Mouse (Mus musculus) bone marrow macrophage, adult 2 months (primary cell): ENCODE data around the gene Cutal. TPM values are rescaled to one million over a fixed set of nuclear protein-coding genes. Genes with fewer than 3 reads are reported as not detected.

Source experiments
- H3K27ac ChIP-seq: 2 replicates; pipeline ENCODE4 v1.5.1; 2012; ENCODE audit warnings: low read depth, low read length; ENCODE audit not compliant: insufficient read depth
- H3K4me1 ChIP-seq: 2 replicates; pipeline ENCODE4 v1.6.1; 2012; ENCODE audit warnings: low read length; ENCODE audit not compliant: control insufficient read depth, insufficient read depth
- H3K4me3 ChIP-seq: 2 replicates; pipeline ENCODE4 v1.5.1; 2012; ENCODE audit warnings: mild to moderate bottlenecking, low read length, moderate library complexity; ENCODE audit not compliant: insufficient read depth
- CTCF ChIP-seq: IDR thresholded peaks from 2 replicates; pipeline ENCODE4 v1.5.1; 2012; ENCODE audit warnings: low read depth, mild to moderate bottlenecking, low read length, moderate library complexity
- POLR2A ChIP-seq: IDR thresholded peaks from 2 replicates; pipeline ENCODE4 v1.6.1; 2012; ENCODE audit warnings: mild to moderate bottlenecking, low read depth, low read length, borderline replicate concordance
- polyA plus RNA-seq: library from polyadenylated mRNA; stranded (reverse); fragments of >200 nt; gene quantifications from 2 replicates; pipeline ENCODE4 v1.2.4, GENCODE M21; 2012; ENCODE audit not compliant: missing spikeins, insufficient read depth, insufficient read length

The Cutal gene
- polyA plus RNA-seq, 1 experiment, result not detected

DNA sequence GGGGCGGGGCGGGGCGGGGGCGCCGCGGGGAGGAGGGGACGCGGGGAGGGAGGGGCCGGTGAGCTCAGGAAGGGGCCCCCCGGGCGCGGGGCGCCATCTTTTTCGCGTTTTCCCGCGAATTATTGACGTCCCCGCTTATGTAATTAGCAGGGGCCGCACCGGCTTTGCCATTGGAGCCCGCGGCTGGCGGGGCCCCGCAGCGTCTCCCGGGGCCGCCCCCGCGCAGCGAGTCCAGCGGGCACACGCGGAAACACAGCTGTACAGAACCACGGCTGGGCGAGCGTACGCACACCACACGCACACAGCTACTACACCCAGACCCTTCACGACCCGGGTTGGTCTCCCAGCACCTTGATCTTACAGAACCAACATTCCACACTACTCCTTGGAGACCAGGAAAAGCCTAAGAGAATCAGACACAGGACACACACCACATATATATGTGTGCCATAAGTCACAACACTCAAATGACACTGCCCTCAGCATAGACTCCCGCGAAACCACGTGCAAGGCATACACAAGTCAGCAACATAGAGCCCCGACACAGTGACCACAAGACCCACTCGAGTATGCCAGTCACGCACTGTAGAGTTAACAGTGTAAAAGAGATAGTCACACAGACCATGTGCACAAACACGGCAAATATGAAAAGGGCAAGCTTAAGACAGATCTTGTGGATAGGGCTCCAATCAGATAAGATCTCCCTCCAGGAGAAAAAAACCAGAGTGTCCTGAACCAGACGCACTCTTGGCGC lies 40.0 kb downstream of the Cutal start:
- Histone ChIP-seq H3K4me3 (peak overlapping the region; percentile 48), H3K4me1 (peaks cover 10% of the 10 kb centered on the region), H3K27ac (no peak overlapping the region)
- TF ChIP-seq CTCF (no peak), POLR2A (no peak)

- TF ChIP-seq CTCF, result no peak
- no peak for TF ChIP-seq POLR2A
- no peak overlapping the region for H3K27ac ChIP-seq
- peaks cover 10% of the 10 kb centered on the region for H3K4me1 ChIP-seq
- no peak overlapping the region for H3K4me3 ChIP-seq
Observed at GRCm38 (mm10) chr2:34914823-34915082, 40.6 kb downstream of the Cutal start.

DNA sequence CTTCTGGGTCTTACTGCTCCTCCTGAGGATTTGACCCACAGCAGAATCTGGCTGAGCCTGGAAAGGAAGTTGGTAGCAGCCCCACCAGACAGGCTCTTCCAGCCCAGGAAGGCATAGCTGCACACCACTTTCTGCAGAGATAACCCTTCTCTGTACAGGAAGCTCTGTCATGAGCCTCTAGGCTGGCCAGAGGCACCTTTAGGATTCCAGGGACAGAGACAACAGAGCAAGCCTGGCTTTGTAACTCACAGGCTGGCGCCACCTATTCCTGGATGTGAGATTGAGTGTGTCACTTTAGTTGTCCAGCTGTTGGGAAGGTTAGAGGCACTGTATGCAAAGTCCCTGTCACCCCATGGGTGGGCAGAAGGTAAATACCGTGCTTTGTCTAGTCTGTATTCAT lies 40.9 kb downstream of the Cutal start:
- H3K27ac ChIP-seq, result no peak overlapping the region
- H3K4me1 ChIP-seq, result peaks cover 13% of the 10 kb centered on the region
- TF ChIP-seq POLR2A, result no peak
- no peak for TF ChIP-seq CTCF
- no peak overlapping the region for H3K4me3 ChIP-seq

DNA sequence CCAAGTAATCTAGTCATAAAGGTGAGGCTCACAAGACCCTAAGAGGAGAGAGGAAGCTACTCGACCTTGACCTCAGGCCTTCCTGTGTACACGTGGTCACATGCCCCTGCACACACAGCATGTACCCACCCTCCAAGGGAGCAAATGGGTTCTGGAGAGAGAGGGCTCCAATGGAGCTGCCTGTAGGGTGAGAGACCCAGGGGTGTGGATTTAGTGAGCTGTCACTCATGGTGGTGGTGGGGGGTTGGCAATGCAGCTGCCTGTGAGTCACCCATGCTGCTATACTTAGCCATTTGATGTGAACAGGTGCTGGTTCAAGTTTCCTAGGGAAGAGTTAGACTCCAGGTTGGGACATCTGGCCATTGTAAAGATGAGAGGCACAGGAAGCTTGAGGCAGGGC lies 45.9 kb downstream of the Cutal start:
- Histone ChIP-seq H3K4me1 (peaks cover 7% of the 10 kb centered on the region), H3K4me3 (no peak overlapping the region), H3K27ac (no peak overlapping the region)
- TF ChIP-seq POLR2A (no peak), CTCF (no peak)

- Histone ChIP-seq H3K4me1 (peaks cover 7% of the 10 kb centered on the region), H3K27ac (no peak overlapping the region), H3K4me3 (no peak overlapping the region)
- no peak for TF ChIP-seq POLR2A
- no peak for TF ChIP-seq CTCF
Observed at GRCm38 (mm10) chr2:34922729-34923128, 48.5 kb downstream of the Cutal start.

DNA sequence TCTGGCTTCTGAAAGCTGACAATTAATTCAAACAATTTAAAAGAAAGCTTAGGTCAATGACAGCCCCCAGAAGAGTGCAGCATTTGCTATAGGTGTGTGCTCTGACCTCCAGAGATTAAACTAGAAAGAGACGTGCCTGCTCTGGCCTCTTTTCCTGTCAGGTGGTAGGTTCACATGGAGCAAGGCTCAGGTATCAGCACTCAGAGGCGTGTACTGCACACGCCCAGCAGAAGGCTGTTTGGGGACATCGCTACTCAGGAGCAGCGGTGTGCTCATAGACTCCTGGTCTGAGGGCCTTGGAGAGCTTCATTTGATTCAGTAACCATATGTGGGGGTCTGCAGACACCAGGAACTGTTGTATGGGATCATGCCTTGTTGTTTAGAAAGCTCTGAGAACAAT lies 53.1 kb downstream of the Cutal start:
- no peaks in the 10 kb centered on the region for H3K4me1 ChIP-seq
- H3K27ac ChIP-seq, result no peak overlapping the region
- TF ChIP-seq CTCF (no peak), POLR2A (no peak)
- H3K4me3 ChIP-seq, result no peak overlapping the region

- H3K4me3 ChIP-seq, result no peak overlapping the region
- H3K4me1 ChIP-seq, result peaks cover 16% of the 10 kb centered on the region
- no peak for TF ChIP-seq POLR2A
- TF ChIP-seq CTCF, result no peak
- no peak overlapping the region for H3K27ac ChIP-seq
Observed at GRCm38 (mm10) chr2:34937460-34937859, 63.3 kb downstream of the Cutal start.

DNA sequence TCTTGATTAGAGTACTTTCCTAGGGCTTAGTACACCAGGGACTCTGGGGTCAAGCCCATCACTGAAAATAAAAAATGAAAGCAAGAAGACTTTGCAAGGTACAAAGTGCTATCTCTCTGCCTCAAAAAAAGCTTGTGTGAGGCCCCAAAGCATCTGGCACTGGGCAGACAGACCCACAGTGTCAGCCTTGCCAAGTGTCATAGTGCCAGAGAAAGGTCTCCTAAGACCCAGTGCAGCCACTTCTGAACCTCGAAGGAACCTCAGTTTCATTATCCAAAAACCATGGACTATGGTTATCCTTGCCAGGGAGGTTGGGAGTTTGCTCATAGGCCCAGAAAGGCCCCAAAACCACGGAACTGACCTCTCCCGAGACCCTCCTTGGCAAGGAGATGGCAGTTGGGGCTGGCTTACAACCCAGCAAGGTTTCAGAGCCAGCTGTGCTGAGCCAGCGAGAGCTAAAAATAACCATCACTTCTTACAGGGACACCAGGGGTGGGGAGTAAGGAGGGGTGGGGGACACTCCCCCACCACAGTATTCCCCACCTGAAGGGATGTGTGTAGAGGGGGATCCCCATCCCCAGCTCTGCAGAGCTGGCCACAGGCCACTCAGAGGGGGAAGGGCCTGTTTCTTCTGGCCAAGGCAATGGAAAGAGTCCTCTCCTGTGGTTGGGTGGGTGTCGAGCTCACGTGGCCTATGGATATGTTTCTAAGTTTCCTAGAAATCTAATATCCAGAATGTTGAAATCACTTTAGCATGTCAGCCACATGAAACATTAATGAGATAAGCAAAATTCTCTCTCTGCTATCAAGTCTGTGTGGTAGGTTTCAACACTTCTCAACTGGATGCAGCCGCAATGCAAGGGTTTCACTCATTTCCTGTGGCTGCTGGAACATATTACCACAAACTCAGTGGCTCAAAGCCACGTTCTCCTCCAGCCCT lies 64.3 kb downstream of the Cutal start:
- Histone ChIP-seq H3K4me1 (peaks cover 19% of the 10 kb centered on the region), H3K4me3 (no peak overlapping the region), H3K27ac (no peak overlapping the region)
- no peak for TF ChIP-seq CTCF
- TF ChIP-seq POLR2A, result no peak

DNA sequence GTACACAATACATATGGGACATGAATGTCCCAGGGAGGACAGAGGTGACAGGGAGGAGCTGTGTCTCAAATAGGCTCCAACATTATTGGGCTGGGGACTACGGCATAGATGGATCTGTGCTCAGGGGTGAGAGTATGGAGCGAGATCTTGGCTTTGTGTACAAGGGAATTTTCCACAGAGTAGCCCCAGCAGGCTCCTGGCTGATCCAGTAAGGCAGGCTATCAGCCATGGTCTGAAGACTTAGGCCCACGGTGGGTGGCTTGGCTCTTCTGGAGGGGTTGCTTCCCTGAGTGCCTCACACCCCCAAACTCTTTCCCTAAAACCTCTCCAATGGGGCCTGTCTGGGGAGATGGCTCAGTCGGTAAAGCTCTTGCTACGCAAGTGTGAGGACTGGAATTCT lies 66.0 kb downstream of the Cutal start:
- Histone ChIP-seq H3K27ac (no peak overlapping the region), H3K4me3 (no peak overlapping the region), H3K4me1 (peaks cover 34% of the 10 kb centered on the region)
- TF ChIP-seq POLR2A (no peak), CTCF (no peak)

DNA sequence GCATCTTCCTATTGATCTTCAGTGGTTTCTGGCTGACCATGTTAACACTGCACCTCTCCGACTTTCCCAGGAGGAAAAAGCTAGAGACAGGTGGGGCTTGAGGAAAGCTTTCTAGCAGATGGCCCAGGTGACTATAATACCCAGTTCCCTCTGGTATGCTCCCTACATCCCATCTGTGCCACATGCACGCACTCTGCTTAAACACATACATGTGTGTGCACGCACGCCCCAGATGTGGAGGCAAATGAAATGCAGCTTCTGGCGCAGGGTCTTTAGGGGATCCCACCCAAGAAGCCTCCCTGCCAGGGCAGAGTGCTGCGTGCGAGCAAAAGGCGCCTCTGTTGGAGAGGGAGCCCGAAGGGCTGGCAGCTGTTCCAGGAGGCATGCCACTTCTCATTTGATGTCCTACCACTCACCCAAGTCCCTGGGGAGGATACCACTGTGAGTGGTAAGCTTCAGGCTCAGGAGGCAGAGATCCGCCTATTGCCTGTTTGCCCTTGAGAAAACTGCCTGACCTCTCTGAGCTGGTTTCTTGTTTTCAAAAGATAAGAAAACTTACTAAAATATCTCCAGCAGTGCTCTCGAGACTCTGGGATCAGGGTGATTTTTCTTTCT lies 67.0 kb downstream of the Cutal start:
- Histone ChIP-seq H3K4me1 (peaks cover 43% of the 10 kb centered on the region), H3K4me3 (no peak overlapping the region), H3K27ac (no peak overlapping the region)
- TF ChIP-seq CTCF (no peak), POLR2A (no peak)

Other genes with a start within 250 kb of the Cutal start
- 90.8 and 98.7 TPM in 2 replicates for gene Gapvd1, start 119.2 kb upstream of the Cutal start, polyA plus RNA-seq
- 319 and 328 TPM in 2 replicates for gene Hspa5, start 102.4 kb upstream of the Cutal start, polyA plus RNA-seq
- 10.2 and 10.6 TPM in 2 replicates for gene Rabepk, start 74.5 kb upstream of the Cutal start, polyA plus RNA-seq
- gene Fbxw2, start 48.1 kb upstream of the Cutal start, polyA plus RNA-seq, result 53.3 and 56.3 TPM in 2 replicates
- gene Gm34653, start 41.4 kb upstream of the Cutal start, polyA plus RNA-seq, result not detected in 2 replicates
- gene Psmd5, start 572 bp downstream of the Cutal start, polyA plus RNA-seq, result 34.5 and 37.8 TPM in 2 replicates
- 9.9 and 13.4 TPM in 2 replicates for gene Phf19, start 39.6 kb downstream of the Cutal start, polyA plus RNA-seq
- gene Traf1, start 87.4 kb downstream of the Cutal start, polyA plus RNA-seq, result 22.0 and 28.0 TPM in 2 replicates
- gene Hc, start 187.0 kb downstream of the Cutal start, polyA plus RNA-seq, result not detected in 2 replicates
- 1.2 TPM in 2 replicates for gene AI182371, start 227.1 kb downstream of the Cutal start, polyA plus RNA-seq
- 45.2 and 46.0 TPM in 2 replicates for gene Cntrl, start 235.1 kb downstream of the Cutal start, polyA plus RNA-seq